Mouse (Mus musculus) limb, embryonic 11.5 days (tissue): ENCODE measurements around the gene 1700037H04Rik. TPM values are rescaled to one million over a fixed set of nuclear protein-coding genes. Genes with fewer than 3 reads are reported as not detected.

Experiments
- polyA plus RNA-seq: library from polyadenylated mRNA; unstranded; fragments of >200 nt; fragmentation: Nextera tagmentation; extraction: Ambion mirVana; gene quantifications from 2 replicates; pipeline ENCODE4 v1.2.1, GENCODE M21; 2014

1700037H04Rik gene
- polyA plus RNA-seq, 1 experiment from 2014 or later = 78.0 TPM

Other genes with a start within 250 kb of the 1700037H04Rik start
- 10.3 and 10.9 TPM in 2 replicates for gene Gfra4, start 117.0 kb downstream of the 1700037H04Rik start, polyA plus RNA-seq
- gene Adam33, start 96.3 kb downstream of the 1700037H04Rik start, polyA plus RNA-seq = 0.47 and 0.72 TPM in 2 replicates
- gene Siglec1, start 73.3 kb downstream of the 1700037H04Rik start, polyA plus RNA-seq = 0.03 and 0.07 TPM in 2 replicates
- 9.6 and 12.7 TPM in 2 replicates for gene Hspa12b, start 32.8 kb downstream of the 1700037H04Rik start, polyA plus RNA-seq
- gene Gm11037, start 26.6 kb downstream of the 1700037H04Rik start, polyA plus RNA-seq = not detected in 2 replicates
- 6.8 and 8.5 TPM in 2 replicates for gene Cenpb, start 20.0 kb upstream of the 1700037H04Rik start, polyA plus RNA-seq
- 48.7 and 49.6 TPM in 2 replicates for gene Cdc25b, start 26.9 kb upstream of the 1700037H04Rik start, polyA plus RNA-seq
- gene Spef1, start 27.2 kb upstream of the 1700037H04Rik start, polyA plus RNA-seq = 3.7 and 5.2 TPM in 2 replicates
- 25.3 and 27.3 TPM in 2 replicates for gene Ap5s1, start 47.0 kb upstream of the 1700037H04Rik start, polyA plus RNA-seq
- 17.1 and 17.9 TPM in 2 replicates for gene Mavs, start 74.0 kb upstream of the 1700037H04Rik start, polyA plus RNA-seq
- 57.0 and 62.0 TPM in 2 replicates for gene Pank2, start 102.4 kb upstream of the 1700037H04Rik start, polyA plus RNA-seq
- 7.2 and 9.8 TPM in 2 replicates for gene Rnf24, start 192.8 kb upstream of the 1700037H04Rik start, polyA plus RNA-seq